Mouse (Mus musculus) gastrocnemius, postnatal 36 days (tissue): Measurements from ENCODE around the gene Prdm16. TPM values are rescaled to one million over a fixed set of nuclear protein-coding genes. Genes with fewer than 3 reads are reported as not detected.
A peak's percentile ranks its signal among the peaks of the same experiment; 100 is the strongest.

Source experiments
- DNase-seq, 2 experiments: peaks; one replicate each; pipeline ENCODE4 v3.0.0; 2022
- intact Hi-C: fragments of 180-260 bp; cut with DNase I; formaldehyde crosslinking; loops from one replicate; pipeline ENCODE4 v1.15.1; 2025
- total RNA-seq, 2 experiments: library from RNA; stranded (reverse); gene quantifications; 2 replicates each; pipeline ENCODE4 v1.2.3; 2021

Prdm16 gene
- total RNA-seq, 2 experiments from 2014 or later, result 1.3 to 2.4 TPM

- intact Hi-C loops, result no loop called here
- DNase-seq, result no peak
Observed at GRCm38 (mm10) chr4:154526351-154526786, 110.3 kb downstream of the Prdm16 start.

DNA sequence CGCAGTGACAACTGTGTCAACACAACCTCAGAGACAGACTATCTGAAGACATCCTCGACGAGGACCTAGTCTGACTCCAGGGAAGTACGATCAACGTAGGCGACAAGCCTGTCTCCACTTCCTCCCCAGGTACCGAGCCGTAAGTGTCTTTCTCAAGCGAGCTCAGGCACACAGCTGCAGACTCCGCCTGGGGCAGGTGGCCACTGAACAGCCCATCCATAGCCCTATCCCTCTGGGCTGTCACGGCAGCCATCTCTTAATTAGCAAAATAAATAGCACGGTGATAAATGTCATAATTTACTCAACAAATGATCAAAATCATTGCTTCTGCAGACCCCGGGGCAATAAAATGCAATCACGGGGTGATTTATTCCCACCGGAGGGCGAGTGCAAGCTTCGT, 112.8 kb downstream of the Prdm16 start:
- no peak for DNase-seq
- intact Hi-C loops, result no loop called here

DNA sequence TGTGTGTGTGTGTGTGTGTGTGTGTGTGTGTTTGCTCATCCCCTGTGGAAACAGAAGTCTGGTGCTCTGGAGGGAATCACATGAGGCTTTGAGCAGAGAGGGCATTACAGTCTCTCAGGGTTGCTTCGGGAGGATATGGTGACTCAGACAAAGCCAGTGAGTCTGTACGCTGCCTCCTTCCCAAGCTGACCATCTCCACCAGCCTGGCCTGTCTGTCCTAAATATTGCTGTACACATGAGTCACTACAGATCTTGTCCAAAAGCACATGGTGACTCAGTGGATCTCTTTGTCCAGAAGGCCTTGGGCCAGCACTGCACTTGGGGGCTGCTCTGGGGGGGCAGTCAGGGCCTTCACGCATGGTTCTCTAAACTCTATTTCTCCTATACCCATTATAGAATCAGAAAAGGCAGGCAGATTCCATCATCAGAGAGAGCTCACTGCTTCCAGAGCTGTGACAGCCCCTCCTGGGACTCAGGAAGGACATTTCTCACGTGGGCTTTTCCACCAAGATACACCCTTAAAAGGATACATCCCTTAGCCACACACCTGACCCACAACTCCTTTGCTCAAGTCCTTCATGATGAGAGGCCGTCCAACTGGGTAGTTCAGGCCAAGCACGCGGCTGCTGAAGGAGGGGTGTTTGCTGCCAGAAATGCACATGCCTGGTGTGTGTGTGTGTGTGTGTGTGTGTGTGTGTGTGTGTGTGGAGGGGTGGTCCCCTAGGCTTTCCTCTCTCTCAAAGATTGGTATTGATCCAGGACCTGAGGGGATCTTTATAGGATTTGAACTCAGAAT, 114.6 kb downstream of the Prdm16 start:
- no peak for DNase-seq

GRCm38 (mm10) chr4:154519470-154520037, 117.1 kb downstream of the Prdm16 start:
- intact Hi-C loops, result no loop called here

More for the DNA sequence above, 114.6 kb downstream of the Prdm16 start:
- intact Hi-C loops, result no loop called here

DNA sequence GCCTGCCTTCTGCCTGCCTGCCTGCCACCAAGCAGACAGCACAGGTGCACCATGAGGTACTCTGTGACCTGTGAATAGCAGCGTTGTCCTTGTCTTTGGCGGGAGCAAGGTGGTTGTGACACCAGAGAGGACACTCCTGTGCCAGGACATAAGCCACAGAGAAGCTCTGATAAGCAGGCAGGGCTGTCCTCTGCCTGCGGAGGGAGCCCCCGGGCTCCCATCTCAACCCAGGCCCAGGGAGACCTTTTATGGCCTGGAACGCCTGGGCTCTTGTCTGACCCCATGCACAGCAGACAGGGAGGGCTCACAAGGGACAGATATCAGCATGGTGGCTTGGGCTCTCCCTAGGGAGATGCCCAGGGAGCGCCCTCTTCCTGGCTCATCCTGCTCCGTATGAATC, 118.7 kb downstream of the Prdm16 start:
- DNase-seq, result no peak
- intact Hi-C loops, result no loop called here

More at GRCm38 (mm10) chr4:154519470-154520037, 117.1 kb downstream of the Prdm16 start:
- DNase-seq, result no peak

DNA sequence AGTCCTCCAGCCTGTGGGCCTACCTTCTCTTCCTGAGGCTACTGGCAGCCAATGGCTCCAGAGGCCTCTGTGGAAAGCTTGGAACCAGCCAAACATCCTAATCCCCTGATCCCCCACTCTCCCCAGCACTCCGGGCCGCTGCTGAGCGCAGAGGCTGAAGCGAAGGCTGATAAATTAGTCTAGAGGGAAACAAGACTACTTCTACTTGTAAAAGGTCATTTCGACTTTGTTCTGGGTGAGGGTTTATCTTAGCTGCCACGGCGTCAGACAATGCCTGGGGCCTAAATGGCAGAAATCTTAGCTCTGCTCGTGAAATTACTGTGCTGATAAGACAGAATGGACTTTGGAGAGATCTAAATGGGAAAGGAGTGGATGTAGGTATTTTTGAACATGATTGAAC, 120.2 kb downstream of the Prdm16 start:
- intact Hi-C loops, result no loop called here
- no peak for DNase-seq

GRCm38 (mm10) chr4:154513664-154514063, 123.0 kb downstream of the Prdm16 start:
- peak in 1 of 2 experiments; percentile 12 for DNase-seq
- intact Hi-C loops, result no loop called here

DNA sequence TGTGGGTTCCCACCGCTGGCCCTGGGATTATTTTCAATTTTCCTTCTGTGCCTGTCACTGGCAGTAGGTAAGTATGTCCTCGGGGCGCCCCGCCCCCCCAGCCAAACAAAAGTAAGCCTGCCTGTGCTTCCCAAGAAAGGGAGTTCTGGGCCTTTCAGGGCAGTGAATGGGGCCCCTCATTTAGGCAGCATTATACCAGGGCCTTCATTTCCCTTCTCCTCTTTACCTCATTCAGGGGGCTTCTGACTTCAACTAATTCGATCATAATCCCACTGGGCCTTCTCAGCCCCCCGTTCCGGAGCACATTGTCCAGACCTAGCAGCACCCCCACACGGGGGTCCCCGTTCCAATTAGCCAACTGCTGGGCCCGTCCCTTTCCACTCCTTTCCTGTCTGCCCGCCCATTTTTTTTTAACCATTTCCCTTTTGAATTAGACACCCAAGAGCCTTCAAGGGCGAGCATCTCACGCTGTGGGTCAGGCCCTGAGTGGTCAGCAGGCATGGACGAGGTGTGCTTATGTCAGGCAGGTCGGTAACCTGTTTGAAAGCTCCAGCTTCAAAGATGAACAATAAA, 124.1 kb downstream of the Prdm16 start:
- intact Hi-C loops, result no loop called here
- DNase-seq, result no peak

- DNase-seq, result no peak
- intact Hi-C loops, result no loop called here
Observed at GRCm38 (mm10) chr4:154511767-154512166, 124.9 kb downstream of the Prdm16 start.

DNA sequence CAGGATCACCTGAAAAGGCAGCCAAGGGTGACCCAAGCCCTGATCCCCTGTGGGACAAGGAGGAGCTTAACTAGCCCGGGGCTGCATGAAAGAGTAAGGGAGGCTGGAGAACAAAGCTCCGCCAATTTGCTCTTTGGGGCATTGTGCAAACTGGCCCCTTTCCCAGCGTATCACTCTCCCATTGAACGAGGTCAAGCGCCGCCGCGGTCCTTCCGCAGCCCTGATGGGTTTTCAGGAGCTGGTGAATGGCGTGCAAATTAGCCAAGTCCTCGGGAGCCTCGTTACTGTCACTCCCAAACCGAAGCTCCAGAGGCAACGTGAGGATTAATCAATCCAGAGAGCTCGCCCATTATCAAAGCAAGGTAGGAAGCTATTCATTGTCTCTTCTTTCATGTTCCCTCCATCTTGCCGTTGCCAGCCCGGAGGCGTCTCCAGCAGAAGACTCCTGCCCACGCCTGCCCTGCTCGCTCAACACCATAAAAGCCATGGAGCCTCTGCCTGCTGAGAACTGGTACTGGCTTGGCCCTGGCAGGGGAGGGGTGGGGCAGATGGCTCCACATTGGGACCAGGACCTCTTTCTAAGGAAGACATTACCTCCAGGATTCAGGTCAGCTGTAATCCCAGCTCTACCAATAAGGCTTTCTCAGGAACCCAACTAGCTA, 129.8 kb downstream of the Prdm16 start:
- intact Hi-C loops, result no loop called here
- DNase-seq, result no peak

GRCm38 (mm10) chr4:154505313-154505712, 131.4 kb downstream of the Prdm16 start:
- intact Hi-C loops, result no loop called here
- DNase-seq, result no peak

DNA sequence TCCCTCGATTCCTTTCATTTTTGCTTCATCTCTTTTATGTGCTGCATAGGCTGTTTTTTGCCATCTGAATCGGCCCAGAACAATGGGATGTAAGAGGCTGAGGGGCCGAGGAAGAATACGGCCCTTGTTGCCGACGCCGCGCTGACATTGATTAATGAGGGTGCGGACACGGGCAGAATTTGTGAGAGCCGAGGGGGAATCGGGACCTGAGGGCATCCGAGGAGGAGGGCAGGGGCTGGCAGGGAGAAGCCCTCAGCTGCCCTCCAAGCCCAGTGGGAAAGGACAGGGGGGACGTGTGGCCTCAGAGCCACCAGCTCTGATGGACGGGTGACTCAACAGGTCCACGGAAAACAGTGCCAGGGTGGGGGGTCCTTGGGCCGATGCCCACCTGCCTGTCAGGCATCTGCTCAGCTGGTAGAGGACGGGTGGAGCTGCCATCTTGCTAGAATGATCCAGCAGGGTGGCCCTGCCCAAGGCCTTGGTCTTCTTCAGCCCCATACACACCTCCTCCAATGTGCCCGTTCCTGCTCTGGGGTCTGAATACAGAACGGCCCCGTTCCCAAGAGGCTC, 133.3 kb downstream of the Prdm16 start:
- DNase-seq, result no peak
- intact Hi-C loops, result no loop called here

- intact Hi-C loops, result no loop called here
- DNase-seq, result no peak
Observed at GRCm38 (mm10) chr4:154502403-154503000, 134.2 kb downstream of the Prdm16 start.

DNA sequence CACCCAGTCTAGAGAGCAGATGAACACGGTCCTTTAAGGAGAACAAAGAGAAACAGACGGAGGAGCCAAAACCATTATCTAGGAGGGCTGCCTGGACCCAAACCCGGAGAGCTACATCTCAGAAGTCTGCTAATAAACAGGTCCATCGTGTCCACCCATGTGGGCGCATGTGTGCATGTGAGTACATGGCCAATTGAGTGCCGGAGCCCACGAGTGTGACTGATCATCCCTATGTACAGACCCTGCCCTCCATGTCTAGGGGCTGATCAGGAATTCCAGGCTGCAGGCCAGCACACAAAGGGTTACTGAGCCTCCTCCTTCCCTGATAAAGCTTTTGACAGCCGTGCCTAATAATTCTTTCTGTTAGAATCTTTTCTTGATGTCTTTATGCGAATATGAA, 136.0 kb downstream of the Prdm16 start:
- DNase-seq, result no peak
- intact Hi-C loops, result no loop called here

DNA sequence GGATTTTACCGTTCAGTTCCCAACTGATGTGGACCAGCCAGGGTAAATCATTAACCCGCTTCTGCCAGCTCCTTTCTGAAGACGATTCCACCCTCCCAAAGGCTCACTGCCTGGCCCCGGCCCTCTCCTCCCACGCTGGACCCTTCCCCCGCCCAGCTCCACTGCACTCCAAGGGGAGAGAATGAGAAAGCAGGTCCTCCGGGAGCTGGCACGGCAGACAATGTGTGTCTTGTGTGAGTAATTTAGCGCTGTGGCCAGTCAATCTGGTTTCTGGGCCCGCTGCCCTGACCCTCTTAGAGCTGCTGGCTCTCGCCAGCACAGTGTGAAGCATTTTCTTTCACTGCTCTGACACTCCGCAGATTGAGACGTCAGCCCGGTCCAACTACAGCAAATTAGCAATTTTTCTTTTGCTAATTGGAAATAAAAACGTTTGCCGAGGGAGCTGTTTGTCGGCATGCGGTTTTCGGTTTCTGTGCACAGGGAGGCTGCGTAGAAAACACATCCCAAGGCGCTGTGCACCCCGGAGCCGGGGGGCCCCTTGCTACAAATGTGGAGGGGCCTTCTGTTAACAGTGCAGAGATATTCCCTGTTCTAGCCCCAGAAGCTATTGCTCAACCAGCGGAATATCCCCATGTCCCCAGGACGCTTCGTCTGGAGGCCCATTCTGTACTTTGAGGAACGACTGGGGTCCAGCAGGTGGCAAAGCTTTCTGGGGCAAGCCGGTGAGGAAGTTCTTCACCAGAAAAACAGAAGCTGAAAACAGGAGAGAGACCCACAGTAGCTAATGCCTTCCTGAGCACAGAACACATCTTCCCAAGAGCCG, 136.8 kb downstream of the Prdm16 start:
- intact Hi-C loops, result no loop called here
- DNase-seq, result peak; percentile 52 to 55

DNA sequence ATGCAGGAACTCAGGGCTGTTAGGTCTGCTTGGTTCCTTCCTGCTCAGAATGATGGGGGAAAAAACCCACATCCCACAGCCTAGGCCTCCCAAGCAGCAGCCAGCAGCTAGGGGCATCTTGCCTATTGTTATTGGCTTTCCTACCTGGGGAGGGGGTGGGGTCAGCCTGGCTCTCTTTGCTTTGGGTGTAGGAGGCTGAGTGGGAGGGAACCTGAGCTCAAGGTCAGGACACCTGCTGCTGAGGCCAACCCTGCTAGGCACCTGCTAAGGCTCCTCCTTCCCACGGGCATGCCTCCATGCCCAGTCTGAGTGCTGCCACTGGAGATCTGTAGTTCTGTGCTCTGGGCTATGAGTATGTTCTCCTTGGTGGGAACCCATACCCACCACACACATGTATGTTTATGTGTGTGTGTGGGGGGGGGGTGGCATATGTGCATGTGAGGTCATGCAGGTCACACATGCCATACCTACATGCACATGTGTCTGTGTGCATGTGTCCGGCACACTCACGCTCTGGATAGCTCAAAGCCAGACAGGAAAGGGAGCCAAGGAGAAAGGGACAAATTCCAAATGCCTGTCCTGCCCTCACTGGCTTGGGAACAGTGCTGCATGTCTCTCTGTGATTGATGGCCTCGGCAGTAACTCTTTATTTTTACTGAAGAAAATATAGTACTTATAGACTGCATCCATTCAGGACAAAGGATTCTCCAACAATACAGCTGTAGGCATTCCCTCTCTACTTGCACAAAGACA, 139.1 kb downstream of the Prdm16 start:
- no peak for DNase-seq
- intact Hi-C loops, result no loop called here

- intact Hi-C loops, result no loop called here
- peak; percentile 58 to 67 for DNase-seq
Observed at GRCm38 (mm10) chr4:154496991-154497390, 139.7 kb downstream of the Prdm16 start.

- no peak for DNase-seq
- intact Hi-C loops, result no loop called here
Observed at GRCm38 (mm10) chr4:154496522-154496921, 140.2 kb downstream of the Prdm16 start.

DNA sequence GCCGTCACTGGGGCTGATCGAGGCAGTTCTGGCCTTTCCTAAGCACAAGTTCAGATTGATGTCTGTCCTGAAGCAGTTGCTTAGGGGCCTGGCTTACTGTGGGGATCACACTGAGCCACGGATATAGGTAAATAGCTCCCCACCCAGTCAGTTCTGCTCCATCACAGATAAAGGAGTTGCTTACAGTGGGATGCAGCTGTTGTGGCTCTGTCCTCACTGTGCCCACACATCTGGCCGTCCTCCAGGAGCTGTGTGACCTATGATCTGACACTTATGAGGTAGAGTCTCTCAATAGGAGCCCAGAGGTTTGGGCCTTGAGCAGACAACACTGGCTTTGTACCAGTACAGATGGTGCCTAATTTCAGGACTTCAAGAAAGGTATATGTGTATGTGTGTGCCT, 142.7 kb downstream of the Prdm16 start:
- intact Hi-C loops, result no loop called here
- no peak for DNase-seq
